Mouse (Mus musculus) heart, postnatal 0 days (tissue): ENCODE results near the gene Fgfr2. TPM values are rescaled to one million over a fixed set of nuclear protein-coding genes. Genes with fewer than 3 reads are reported as not detected.

Experiments
- ATAC-seq: fragments of 200-750 bp; cut with Nextera tagmentation; 2 replicates; pipeline ENCODE4 v1.8.0; 2017; ENCODE audit warnings: low read depth, moderate number of reproducible peaks, moderate library complexity; ENCODE audit not compliant: insufficient read depth
- DNase-seq: peaks from one replicate; pipeline ENCODE4 v3.0.0-alpha.2; 2016; ENCODE audit warnings: low spot score
- H3K27ac ChIP-seq: fragments of 300-500 bp; sonication (generic); 2 replicates; pipeline ENCODE4 v1.5.1; 2014; ENCODE audit warnings: low read depth, mild to moderate bottlenecking
- H3K27me3 ChIP-seq: fragments of 300-500 bp; sonication (generic); 2 replicates; pipeline ENCODE4 v1.6.1; 2014; ENCODE audit warnings: low read length, mixed read lengths; ENCODE audit not compliant: control insufficient read depth, insufficient read depth
- H3K36me3 ChIP-seq: fragments of 300-500 bp; sonication (generic); replicated peaks from 2 replicates; pipeline ENCODE4 v1.6.1; 2014; ENCODE audit warnings: low read length, mixed read lengths; ENCODE audit not compliant: control insufficient read depth, insufficient read depth
- H3K4me1 ChIP-seq: fragments of 300-500 bp; sonication (generic); 2 replicates; pipeline ENCODE4 v1.6.1; 2014; ENCODE audit warnings: antibody characterized with exemption; ENCODE audit not compliant: control insufficient read depth, insufficient read depth
- H3K4me2 ChIP-seq: fragments of 300-500 bp; sonication (generic); 2 replicates; pipeline ENCODE4 v1.6.1; 2014; ENCODE audit warnings: low read depth, mild to moderate bottlenecking, low read length, moderate library complexity
- H3K4me3 ChIP-seq: fragments of 300-500 bp; sonication (generic); 2 replicates; pipeline ENCODE4 v1.5.1; 2014; ENCODE audit warnings: low read depth, low read length
- H3K9ac ChIP-seq: fragments of 300-500 bp; sonication (generic); replicated peaks from 2 replicates; pipeline ENCODE4 v1.6.1; 2014; ENCODE audit warnings: low read depth, low read length, mixed read lengths
- H3K9me3 ChIP-seq: fragments of 300-500 bp; sonication (generic); replicated peaks from 2 replicates; pipeline ENCODE4 v1.6.1; 2016; ENCODE audit warnings: low read length; ENCODE audit not compliant: control insufficient read depth
- CTCF ChIP-seq: IDR thresholded peaks from 2 replicates; pipeline ENCODE4 v1.5.1; 2016; ENCODE audit warnings: antibody characterized with exemption, control low read depth, low read depth
- EP300 ChIP-seq: IDR thresholded peaks from 2 replicates; pipeline ENCODE4 v1.6.1; 2016; ENCODE audit warnings: antibody characterized with exemption, low read depth
- WGBS: fragments of 180-500 bp; shearing (Covaris S2); extraction: QIAGEN DNeasy Blood & Tissue Kit; methylation state at CpG from one replicate; pipeline ENCODE4 v1.1.7; 2014; 5-methylcytosine and 5-hydroxymethylcytosine counted together
- polyA plus RNA-seq: library from polyadenylated mRNA; unstranded; fragments of >200 nt; fragmentation: Nextera tagmentation; extraction: Ambion mirVana; gene quantifications from 2 replicates; pipeline ENCODE4 v1.2.1, GENCODE M21; 2015
- total RNA-seq: library from RNA; depleted of rRNA; stranded (reverse); fragments of >200 nt; gene quantifications from 2 replicates; pipeline ENCODE4 v1.2.3, GENCODE M21; 2014; ENCODE audit warnings: low replicate concordance

Gene Fgfr2
- total and polyA plus RNA-seq, 2 experiments from 2014 or later: 3.8 to 11.5 TPM

- no peak overlapping the region for H3K9ac ChIP-seq
- H3K4me1 ChIP-seq: no peaks in the 10 kb centered on the region
- DNase-seq: no peak
- peaks cover 67% of the 10 kb centered on the region for H3K36me3 ChIP-seq
- no peaks in the 10 kb centered on the region for H3K27me3 ChIP-seq
- WGBS: 78% methylated on average over 16 of the region's 16 CpGs
- H3K4me2 ChIP-seq: no peak overlapping the region
- no peak overlapping the region for H3K27ac ChIP-seq
- no peak for TF ChIP-seq CTCF
- no peak for TF ChIP-seq EP300
- H3K9me3 ChIP-seq: no peaks in the 10 kb centered on the region
- H3K4me3 ChIP-seq: no peak overlapping the region
- ATAC-seq: no peak
Measured at GRCm38 (mm10) chr7:130903505-130904074, 2219.6 kb downstream of the Fgfr2 start.

GRCm38 (mm10) chr7:130902929-130903328 is 2220.2 kb downstream of the Fgfr2 start:
- Histone ChIP-seq H3K4me1 (no peaks in the 10 kb centered on the region), H3K27me3 (no peaks in the 10 kb centered on the region), H3K9ac (no peak overlapping the region), H3K27ac (no peak overlapping the region), H3K9me3 (no peaks in the 10 kb centered on the region), H3K36me3 (peaks cover 64% of the 10 kb centered on the region), H3K4me2 (no peak overlapping the region), H3K4me3 (no peak overlapping the region)
- 92% methylated on average over 1 of the region's 1 CpGs for WGBS
- TF ChIP-seq CTCF: no peak
- no peak for TF ChIP-seq EP300
- ATAC-seq: no peak
- DNase-seq: no peak

- H3K4me2 ChIP-seq: no peak overlapping the region
- no peaks in the 10 kb centered on the region for H3K9me3 ChIP-seq
- WGBS: 86% methylated on average over 5 of the region's 5 CpGs
- peaks cover 82% of the 10 kb centered on the region for H3K36me3 ChIP-seq
- H3K27me3 ChIP-seq: no peaks in the 10 kb centered on the region
- no peak for TF ChIP-seq CTCF
- no peak for TF ChIP-seq EP300
- ATAC-seq (no peak), DNase-seq (no peak)
- no peak overlapping the region for H3K4me3 ChIP-seq
- no peak overlapping the region for H3K27ac ChIP-seq
- no peak overlapping the region for H3K9ac ChIP-seq
- H3K4me1 ChIP-seq: no peaks in the 10 kb centered on the region
Measured at GRCm38 (mm10) chr7:130900233-130900848, 2222.8 kb downstream of the Fgfr2 start.

- Histone ChIP-seq H3K4me3 (no peak overlapping the region), H3K27ac (no peak overlapping the region), H3K27me3 (no peaks in the 10 kb centered on the region), H3K4me1 (no peaks in the 10 kb centered on the region), H3K36me3 (peaks cover 74% of the 10 kb centered on the region), H3K9ac (no peak overlapping the region), H3K4me2 (no peak overlapping the region), H3K9me3 (no peaks in the 10 kb centered on the region)
- TF ChIP-seq EP300 (no peak), CTCF (peak; percentile 28)
- 86% methylated on average over 4 of the region's 4 CpGs for WGBS
- DNase-seq (no peak), ATAC-seq (no peak)
Measured at GRCm38 (mm10) chr7:130898373-130898772, 2224.8 kb downstream of the Fgfr2 start.

GRCm38 (mm10) chr7:130897201-130897600 is 2225.9 kb downstream of the Fgfr2 start:
- H3K9me3 ChIP-seq: no peaks in the 10 kb centered on the region
- no peaks in the 10 kb centered on the region for H3K4me1 ChIP-seq
- ATAC-seq (no peak), DNase-seq (no peak)
- no peak overlapping the region for H3K4me2 ChIP-seq
- no peak overlapping the region for H3K4me3 ChIP-seq
- peaks cover 72% of the 10 kb centered on the region for H3K36me3 ChIP-seq
- H3K9ac ChIP-seq: no peak overlapping the region
- 84% methylated on average over 10 of the region's 10 CpGs for WGBS
- no peak overlapping the region for H3K27ac ChIP-seq
- no peak for TF ChIP-seq CTCF
- TF ChIP-seq EP300: no peak
- no peaks in the 10 kb centered on the region for H3K27me3 ChIP-seq

- no peaks in the 10 kb centered on the region for H3K4me1 ChIP-seq
- no peak for DNase-seq
Measured at GRCm38 (mm10) chr7:130896064-130896463, 2227.1 kb downstream of the Fgfr2 start.

More at GRCm38 (mm10) chr7:130896064-130896463, 2227.1 kb downstream of the Fgfr2 start:
- no peaks in the 10 kb centered on the region for H3K27me3 ChIP-seq
- 81% methylated on average over 3 of the region's 3 CpGs for WGBS
- no peaks in the 10 kb centered on the region for H3K9me3 ChIP-seq
- no peak overlapping the region for H3K4me2 ChIP-seq
- H3K4me3 ChIP-seq: no peak overlapping the region
- TF ChIP-seq EP300: no peak
- no peak for TF ChIP-seq CTCF
- no peak overlapping the region for H3K9ac ChIP-seq
- ATAC-seq: no peak
- peaks cover 73% of the 10 kb centered on the region for H3K36me3 ChIP-seq
- no peak overlapping the region for H3K27ac ChIP-seq
